Mouse (Mus musculus) midbrain, embryonic 15.5 days (tissue): ENCODE measurements around the gene Eif4e. TPM values are rescaled to one million over a fixed set of nuclear protein-coding genes. Genes with fewer than 3 reads are reported as not detected.

Source experiments
- ATAC-seq: fragments of 200-750 bp; cut with Nextera tagmentation; replicated peaks from 2 replicates; pipeline ENCODE4 v1.8.0; 2017; ENCODE audit warnings: moderate TSS enrichment
- H3K27ac ChIP-seq: fragments of 300-500 bp; sonication (generic); 2 replicates; pipeline ENCODE4 v1.5.1; 2015; ENCODE audit warnings: mild to moderate bottlenecking, inconsistent platforms
- H3K27me3 ChIP-seq: fragments of 300-500 bp; sonication (generic); replicated peaks from 2 replicates; pipeline ENCODE4 v1.6.1; 2015; ENCODE audit warnings: inconsistent platforms
- H3K36me3 ChIP-seq: fragments of 300-500 bp; sonication (generic); replicated peaks from 2 replicates; pipeline ENCODE4 v1.6.1; 2015; ENCODE audit warnings: inconsistent platforms
- H3K4me1 ChIP-seq: fragments of 300-500 bp; sonication (generic); 2 replicates; pipeline ENCODE4 v1.6.1; 2015; ENCODE audit warnings: inconsistent platforms
- H3K4me2 ChIP-seq: fragments of 300-500 bp; sonication (generic); 2 replicates; pipeline ENCODE4 v1.6.1; 2015; ENCODE audit warnings: inconsistent platforms, mild to moderate bottlenecking, moderate library complexity
- H3K4me3 ChIP-seq: fragments of 300-500 bp; sonication (generic); 2 replicates; pipeline ENCODE4 v1.5.1; 2015; ENCODE audit warnings: mild to moderate bottlenecking, inconsistent platforms
- H3K9ac ChIP-seq: fragments of 300-500 bp; sonication (generic); 2 replicates; pipeline ENCODE4 v1.6.1; 2015; ENCODE audit warnings: mild to moderate bottlenecking, inconsistent platforms
- H3K9me3 ChIP-seq: fragments of 300-500 bp; sonication (generic); 2 replicates; pipeline ENCODE4 v1.6.1; 2016; ENCODE audit warnings: inconsistent platforms
- WGBS: fragments of 180-500 bp; shearing (Covaris S2); methylation state at CpG from one replicate; pipeline ENCODE4 v1.1.7; 2015; ENCODE audit warnings: mixed read lengths; 5-methylcytosine and 5-hydroxymethylcytosine counted together
- polyA plus RNA-seq: library from polyadenylated mRNA; unstranded; fragments of >200 nt; fragmentation: Nextera tagmentation; extraction: Ambion mirVana; gene quantifications from 2 replicates; pipeline ENCODE4 v1.2.1, GENCODE M21; 2015

Gene Eif4e
- polyA plus RNA-seq, result 356 and 364 TPM in 2 replicates

DNA sequence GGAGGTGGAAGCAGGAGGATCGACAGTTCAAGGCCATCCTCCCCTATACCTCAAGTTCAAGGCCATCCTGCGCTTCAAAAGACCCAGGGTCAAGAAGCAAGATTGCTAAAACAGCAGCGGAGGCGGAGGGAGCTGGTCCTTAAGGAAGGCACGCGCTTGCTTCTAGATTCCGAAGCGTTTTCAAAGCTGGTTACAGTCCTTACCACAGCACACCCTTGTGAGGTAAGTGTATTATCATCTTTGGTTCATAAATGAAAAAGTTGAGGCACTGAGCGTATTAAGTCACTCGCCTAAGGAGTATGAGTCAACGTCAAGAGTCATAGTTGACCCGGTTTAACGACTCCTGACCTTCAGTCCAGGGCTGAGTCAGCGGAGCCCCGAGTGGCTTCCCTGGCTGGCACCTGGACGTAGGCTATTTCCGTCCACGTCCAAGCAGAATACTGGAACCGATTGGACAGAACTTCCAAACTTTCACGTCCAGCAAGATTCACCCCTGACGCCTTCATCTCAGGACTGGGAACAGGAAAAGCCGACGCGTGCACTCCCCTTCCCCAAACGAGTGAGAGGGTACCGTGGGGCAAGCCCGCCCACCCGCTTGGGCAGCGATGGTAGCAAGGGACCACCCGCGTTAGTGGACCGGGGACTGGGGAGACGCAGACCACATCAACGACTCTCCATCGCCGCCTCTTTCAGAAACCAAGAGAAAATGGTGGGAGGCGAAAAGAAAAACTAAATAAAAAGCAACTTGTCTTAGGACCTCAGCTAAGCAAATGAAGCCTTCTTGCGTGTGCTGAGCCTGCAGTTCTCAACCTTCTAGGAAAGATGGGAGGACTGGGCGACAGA is at the start of gene Eif4e:
Eif4e (plus strand) TSS at position 107 of the 843 bp plus-strand sequence.
- H3K9me3 ChIP-seq, result no peaks in the 10 kb centered on the region
- H3K4me1 ChIP-seq, result peaks cover 27% of the 10 kb centered on the region
- peak; percentile 43 for ATAC-seq
- H3K9ac ChIP-seq, result peak within 1 kb of the TSS; percentile 50
- H3K36me3 ChIP-seq, result no peaks in the 10 kb centered on the region
- peak within 1 kb of the TSS; percentile 91 for H3K4me2 ChIP-seq
- 2% methylated on average over 39 of the region's 39 CpGs for WGBS
- peak within 1 kb of the TSS; percentile 99 for H3K4me3 ChIP-seq
- peak within 1 kb of the TSS; percentile 60 for H3K27ac ChIP-seq
- H3K27me3 ChIP-seq, result 0 out of 2 replicates have a peak, but pooled peaks cover 3% of the 10 kb centered on the region

- Histone ChIP-seq H3K36me3 (peaks cover 7% of the 10 kb centered on the region; the same call in 1 of the 2 replicates), H3K27ac (no peak overlapping the region), H3K4me1 (no peaks in the 10 kb centered on the region), H3K9ac (no peak overlapping the region), H3K9me3 (no peaks in the 10 kb centered on the region), H3K4me2 (no peak overlapping the region), H3K4me3 (no peak overlapping the region), H3K27me3 (no peaks in the 10 kb centered on the region)
- no peak for ATAC-seq
- WGBS, result 95% methylated on average over 8 of the region's 8 CpGs
Measured at GRCm38 (mm10) chr3:138479489-138479888, 46.5 kb upstream of the Eif4e start.

DNA sequence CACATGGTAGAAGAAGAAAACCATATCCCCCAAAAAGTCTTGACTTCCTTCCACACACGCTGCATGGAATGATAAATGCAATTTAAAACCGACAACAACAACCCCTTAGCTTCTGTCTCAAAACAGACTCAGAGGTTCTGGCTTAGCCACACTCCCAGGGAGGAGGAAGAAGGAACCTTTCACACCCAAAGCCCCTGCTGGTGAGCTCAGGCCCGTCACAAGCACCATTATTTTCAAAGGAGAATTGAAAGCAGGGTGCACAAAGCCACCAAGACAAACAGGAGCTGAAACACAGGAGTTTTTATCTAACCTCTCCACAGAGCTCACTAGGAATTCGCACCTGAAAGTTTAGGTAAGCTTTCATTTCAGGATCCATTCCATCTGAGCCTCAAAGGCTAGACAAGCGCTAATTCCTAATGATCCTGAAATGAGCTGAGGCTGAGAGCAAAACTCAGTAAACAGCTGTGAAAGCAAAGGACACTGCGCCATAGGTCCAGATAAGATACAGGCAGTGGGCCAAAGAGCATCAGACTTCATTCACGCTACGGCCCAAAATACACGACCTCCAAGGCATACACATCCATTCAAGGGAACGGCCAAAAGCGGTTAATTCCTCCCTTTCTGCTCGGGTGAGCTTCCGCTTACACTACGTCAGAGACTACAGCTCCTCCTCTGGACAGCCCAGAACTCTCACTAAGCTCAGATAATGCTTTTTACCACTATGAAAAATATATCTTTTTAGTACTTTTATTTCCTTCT is 44.3 kb upstream of the Eif4e start:
- H3K27ac ChIP-seq, result no peak overlapping the region
- H3K4me3 ChIP-seq, result no peak overlapping the region
- no peaks in the 10 kb centered on the region for H3K4me1 ChIP-seq
- no peaks in the 10 kb centered on the region for H3K9me3 ChIP-seq
- no peak overlapping the region for H3K9ac ChIP-seq
- H3K36me3 ChIP-seq, result peaks cover 13% of the 10 kb centered on the region; the same call in 1 of the 2 replicates
- H3K4me2 ChIP-seq, result no peak overlapping the region
- no peaks in the 10 kb centered on the region for H3K27me3 ChIP-seq
- ATAC-seq, result no peak
- WGBS, result 60% methylated on average over 14 of the region's 14 CpGs

DNA sequence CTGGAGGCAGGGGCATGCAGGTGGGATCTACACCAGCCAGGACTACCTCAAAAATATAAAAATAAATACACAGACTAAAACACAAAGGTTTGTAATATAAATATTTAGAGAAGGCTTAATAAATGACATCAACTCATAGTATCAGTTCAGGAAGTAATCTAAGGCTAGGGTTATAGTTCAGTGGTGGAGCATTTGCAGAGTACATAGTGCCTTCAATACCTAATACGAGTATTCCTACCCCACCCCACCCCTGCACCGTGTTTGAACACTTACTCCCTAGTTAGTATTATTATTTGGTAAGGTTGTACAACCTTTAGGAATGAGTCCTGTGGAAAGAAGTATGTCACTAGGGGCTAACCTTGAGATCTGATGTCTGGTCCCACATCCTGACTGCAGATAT is 42.7 kb upstream of the Eif4e start:
- no peaks in the 10 kb centered on the region for H3K27me3 ChIP-seq
- no peak overlapping the region for H3K27ac ChIP-seq
- peaks cover 13% of the 10 kb centered on the region; the same call in 1 of the 2 replicates for H3K36me3 ChIP-seq
- H3K9ac ChIP-seq, result no peak overlapping the region
- H3K9me3 ChIP-seq, result no peaks in the 10 kb centered on the region
- H3K4me1 ChIP-seq, result peaks cover 11% of the 10 kb centered on the region
- H3K4me3 ChIP-seq, result no peak overlapping the region
- WGBS, result 96% methylated on average over 2 of the region's 2 CpGs
- H3K4me2 ChIP-seq, result no peak overlapping the region
- no peak for ATAC-seq

DNA sequence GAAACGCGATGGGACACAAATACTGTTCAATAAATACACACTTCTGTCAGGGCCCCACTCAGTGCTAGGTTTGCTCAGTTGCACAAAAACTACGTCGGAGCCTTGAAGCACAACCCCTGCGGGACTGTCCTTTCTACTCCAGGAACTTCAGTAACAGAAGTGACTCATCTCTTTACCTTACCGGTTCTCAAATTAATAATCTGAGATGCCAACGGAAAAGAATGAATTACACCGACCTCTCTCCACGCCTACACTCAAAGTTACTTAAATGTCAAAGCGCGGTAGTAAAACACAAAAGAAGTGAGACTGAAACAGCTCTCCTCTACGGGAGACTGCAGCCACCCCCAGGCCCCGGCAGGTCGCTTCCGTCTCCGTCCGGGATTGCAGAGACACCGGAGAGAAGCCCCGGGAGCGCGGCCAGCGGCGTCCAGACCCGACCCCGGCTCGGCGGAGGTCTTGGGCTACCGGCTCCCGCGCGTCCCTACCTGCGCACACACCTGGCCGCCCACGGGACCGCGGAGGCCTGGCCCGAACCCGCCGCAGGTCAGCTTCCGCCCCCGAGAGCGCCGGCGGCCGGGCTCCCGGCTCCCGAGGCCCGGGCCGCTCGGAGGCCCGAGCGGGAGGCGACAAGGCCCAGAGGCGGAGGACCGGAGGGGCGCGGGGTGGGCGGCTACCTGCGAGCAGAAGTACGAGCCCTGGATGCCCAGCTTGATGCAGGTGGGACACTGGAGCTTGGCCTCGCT is 37.2 kb upstream of the Eif4e start:
- Histone ChIP-seq H3K4me1 (peaks cover 17% of the 10 kb centered on the region), H3K4me2 (peak overlapping the region; percentile 72), H3K9ac (peak overlapping the region; percentile 82), H3K36me3 (peaks cover 6% of the 10 kb centered on the region; the same call in 1 of the 2 replicates), H3K27ac (peak overlapping the region; percentile 80), H3K4me3 (peak overlapping the region; percentile 79), H3K9me3 (no peaks in the 10 kb centered on the region), H3K27me3 (no peaks in the 10 kb centered on the region)
- ATAC-seq, result peak; percentile 4
- WGBS, result under 1% methylated on average over 60 of the region's 61 CpGs

DNA sequence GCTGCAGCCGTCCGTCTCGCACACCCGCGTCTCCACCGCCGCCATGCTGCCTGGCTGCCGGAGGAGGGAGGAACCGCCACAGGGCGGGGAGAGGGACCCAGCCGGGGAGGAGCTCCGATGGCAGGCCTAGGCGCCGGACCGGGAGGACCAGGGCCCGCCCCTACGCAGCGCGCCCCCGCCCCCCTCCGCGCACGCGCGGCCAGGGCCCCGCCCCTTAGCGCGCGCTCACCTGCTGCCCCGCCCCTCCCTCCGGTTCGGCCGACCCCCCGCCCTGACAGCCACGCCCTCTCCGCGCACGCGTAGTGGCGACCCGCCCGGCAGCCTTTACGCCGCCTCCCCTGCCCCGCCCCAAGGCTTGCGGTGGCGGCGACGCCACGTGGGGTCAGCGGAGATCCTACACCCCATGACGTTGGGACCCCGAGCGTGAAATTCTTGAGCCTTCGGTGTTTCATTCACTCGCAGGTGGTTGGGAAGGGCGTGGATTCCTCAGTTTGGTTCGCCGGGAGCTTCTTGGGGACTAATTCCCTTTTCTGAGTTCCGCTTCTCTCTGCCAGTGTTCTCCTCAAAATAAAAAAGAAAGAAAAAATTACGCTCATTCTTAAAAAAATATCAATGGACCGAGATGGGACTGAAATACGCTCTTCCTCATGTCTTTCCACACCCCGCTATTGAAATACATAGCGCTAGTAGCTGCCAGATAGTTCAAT is 36.5 kb upstream of the Eif4e start, which contains the start of gene Metap1:
Metap1 (minus strand) TSS at position 189 of the 707 bp plus-strand sequence.
- Histone ChIP-seq H3K36me3 (peaks cover 6% of the 10 kb centered on the region; the same call in 1 of the 2 replicates), H3K4me3 (peak within 1 kb of the TSS; percentile 79), H3K4me2 (peak within 1 kb of the TSS; percentile 72), H3K9me3 (no peaks in the 10 kb centered on the region), H3K27me3 (no peaks in the 10 kb centered on the region), H3K4me1 (peaks cover 17% of the 10 kb centered on the region), H3K27ac (peak within 1 kb of the TSS; percentile 80), H3K9ac (peak within 1 kb of the TSS; percentile 82)
- ATAC-seq, result peak; percentile 99
- under 1% methylated on average over 39 of the region's 65 CpGs for WGBS

- no peaks in the 10 kb centered on the region for H3K9me3 ChIP-seq
- peak overlapping the region; percentile 53 for H3K9ac ChIP-seq
- peak overlapping the region; percentile 79 for H3K4me3 ChIP-seq
- ATAC-seq, result peak; percentile 21
- H3K36me3 ChIP-seq, result peaks cover 6% of the 10 kb centered on the region; the same call in 1 of the 2 replicates
- H3K4me1 ChIP-seq, result peaks cover 17% of the 10 kb centered on the region
- H3K27me3 ChIP-seq, result no peaks in the 10 kb centered on the region
- no peak overlapping the region for H3K27ac ChIP-seq
- 27% methylated on average over 6 of the region's 6 CpGs for WGBS
- peak overlapping the region; percentile 72 for H3K4me2 ChIP-seq
Measured at GRCm38 (mm10) chr3:138490034-138490337, 36.0 kb upstream of the Eif4e start.

- no peak overlapping the region for H3K9ac ChIP-seq
- WGBS, result 90% methylated on average over 3 of the region's 3 CpGs
- H3K36me3 ChIP-seq, result no peaks in the 10 kb centered on the region
- H3K27ac ChIP-seq, result no peak overlapping the region
- no peak overlapping the region for H3K4me3 ChIP-seq
- no peaks in the 10 kb centered on the region for H3K9me3 ChIP-seq
- H3K27me3 ChIP-seq, result no peaks in the 10 kb centered on the region
- H3K4me1 ChIP-seq, result peaks cover 3% of the 10 kb centered on the region; the same call in 1 of the 2 replicates
- H3K4me2 ChIP-seq, result no peak overlapping the region
- no peak for ATAC-seq
Measured at GRCm38 (mm10) chr3:138493668-138494067, 32.3 kb upstream of the Eif4e start.

DNA sequence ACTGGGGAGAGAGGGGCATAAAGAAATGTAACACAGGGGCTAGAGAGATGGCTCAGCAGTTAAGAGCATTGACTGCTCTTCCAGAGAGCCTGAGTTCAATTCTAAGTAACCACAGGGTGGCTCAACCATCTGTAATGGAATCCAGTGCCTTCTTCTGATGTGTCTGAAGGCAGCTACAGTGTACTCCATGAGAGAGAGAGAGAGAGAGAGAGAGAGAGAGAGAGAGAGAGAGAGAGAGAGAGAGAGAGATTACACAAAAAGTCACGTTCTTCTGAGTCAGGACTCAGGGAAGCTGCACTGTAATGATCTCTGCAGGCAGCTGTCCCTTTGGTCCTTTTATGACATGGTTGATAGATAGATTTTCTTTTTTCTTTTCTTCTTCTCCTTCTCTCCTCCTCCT is 31.4 kb upstream of the Eif4e start:
- H3K4me2 ChIP-seq, result no peak overlapping the region
- H3K27me3 ChIP-seq, result no peaks in the 10 kb centered on the region
- no peaks in the 10 kb centered on the region for H3K36me3 ChIP-seq
- H3K9me3 ChIP-seq, result no peaks in the 10 kb centered on the region
- ATAC-seq, result no peak
- H3K9ac ChIP-seq, result no peak overlapping the region
- no peak overlapping the region for H3K27ac ChIP-seq
- 62% methylated on average over 1 of the region's 1 CpGs for WGBS
- H3K4me1 ChIP-seq, result peaks cover 3% of the 10 kb centered on the region; the same call in 1 of the 2 replicates
- no peak overlapping the region for H3K4me3 ChIP-seq

DNA sequence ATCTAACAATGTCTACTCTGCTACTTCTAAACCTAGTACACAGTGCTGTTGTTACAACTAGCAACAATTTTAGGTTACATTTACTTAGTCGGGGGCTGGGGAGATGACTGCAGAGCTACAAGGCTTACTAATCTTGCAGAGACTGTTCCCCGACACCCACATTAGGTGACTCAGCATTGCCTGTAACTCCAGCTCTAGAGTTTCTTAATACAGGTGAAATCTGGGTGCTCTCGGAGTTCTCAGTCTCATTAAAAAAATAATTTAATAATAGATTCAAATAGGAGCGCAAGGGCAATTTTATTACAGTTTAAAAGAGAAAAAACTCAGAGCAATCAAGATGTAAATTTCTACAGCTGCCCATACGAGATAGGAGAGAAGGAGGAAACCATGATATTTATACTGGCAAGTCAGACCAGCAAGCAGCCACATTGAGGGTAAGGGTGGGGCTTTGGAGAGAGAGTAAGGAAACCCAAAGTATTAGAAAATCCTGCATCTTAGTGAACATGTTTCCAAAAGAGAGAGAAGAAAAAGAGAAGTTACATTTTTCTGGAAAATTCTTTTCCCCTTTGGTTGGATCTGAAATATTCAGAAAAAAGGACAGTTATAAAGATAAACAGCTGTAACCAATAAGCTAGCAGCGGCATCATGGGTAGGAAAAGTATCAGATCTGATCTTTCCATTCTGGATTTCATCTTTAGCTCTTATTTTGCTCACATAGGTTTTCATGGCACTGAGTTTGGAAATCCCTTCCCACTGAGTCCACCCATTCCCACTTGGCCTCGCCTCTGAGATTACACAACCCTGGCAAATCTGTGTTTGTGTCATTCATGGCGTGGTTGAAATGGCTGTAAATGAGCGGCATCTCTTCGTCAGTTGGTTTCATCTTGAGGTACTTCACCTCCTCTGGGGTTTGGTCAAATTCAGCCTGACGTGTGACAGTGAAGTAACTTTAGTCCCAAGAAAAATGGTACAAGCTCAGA is 30.5 kb upstream of the Eif4e start:
- H3K27me3 ChIP-seq, result no peaks in the 10 kb centered on the region
- no peaks in the 10 kb centered on the region for H3K36me3 ChIP-seq
- H3K4me2 ChIP-seq, result no peak overlapping the region
- H3K4me3 ChIP-seq, result no peak overlapping the region
- no peaks in the 10 kb centered on the region for H3K4me1 ChIP-seq
- H3K9ac ChIP-seq, result no peak overlapping the region
- WGBS, result 89% methylated on average over 11 of the region's 11 CpGs
- ATAC-seq, result no peak
- H3K9me3 ChIP-seq, result no peaks in the 10 kb centered on the region
- no peak overlapping the region for H3K27ac ChIP-seq
